Mouse (Mus musculus): Measurements from ENCODE around the gene Naa40. TPM values are rescaled to one million over a fixed set of nuclear protein-coding genes. Genes with fewer than 3 reads are reported as not detected.

The Naa40 gene
- polyA plus RNA-seq, 3 experiments from 2014 or later = 21.3 to 28.4 (median 27.4) TPM

- ATAC-seq = no peak
Observed at GRCm38 (mm10) chr19:7264766-7265331, 23.9 kb upstream of the Naa40 start.

GRCm38 (mm10) chr19:7264088-7264765 is 23.2 kb upstream of the Naa40 start:
- ATAC-seq = no peak

- no peak for ATAC-seq
Observed at GRCm38 (mm10) chr19:7262592-7262991, 21.6 kb upstream of the Naa40 start.

GRCm38 (mm10) chr19:7261964-7262363 is 21.0 kb upstream of the Naa40 start:
- no peak for ATAC-seq

- ATAC-seq = no peak
Observed at GRCm38 (mm10) chr19:7261476-7261875, 20.5 kb upstream of the Naa40 start.

- no peak for ATAC-seq
Observed at GRCm38 (mm10) chr19:7257881-7258280, 16.9 kb upstream of the Naa40 start.

- no peak for ATAC-seq
Observed at GRCm38 (mm10) chr19:7246021-7246420, 5.0 kb upstream of the Naa40 start.

- ATAC-seq = no peak
Observed at GRCm38 (mm10) chr19:7240291-7240690, 692 bp downstream of the Naa40 start.

- ATAC-seq = no peak
Observed at GRCm38 (mm10) chr19:7239574-7239973, 1.4 kb downstream of the Naa40 start.

- no peak for ATAC-seq
Observed at GRCm38 (mm10) chr19:7236742-7237141, 4.2 kb downstream of the Naa40 start.

GRCm38 (mm10) chr19:7236011-7236410 is 5.0 kb downstream of the Naa40 start:
- no peak for ATAC-seq

- no peak for ATAC-seq
Observed at GRCm38 (mm10) chr19:7235461-7235860, 5.5 kb downstream of the Naa40 start.

GRCm38 (mm10) chr19:7234537-7235221 is 6.3 kb downstream of the Naa40 start:
- ATAC-seq = peak; percentile 78

- ATAC-seq = no peak
Observed at GRCm38 (mm10) chr19:7226511-7226914, 14.5 kb downstream of the Naa40 start.

- ATAC-seq = no peak
Observed at GRCm38 (mm10) chr19:7225096-7225690, 15.8 kb downstream of the Naa40 start.

GRCm38 (mm10) chr19:7224253-7224652 is 16.7 kb downstream of the Naa40 start:
- no peak for ATAC-seq

- ATAC-seq = no peak
Observed at GRCm38 (mm10) chr19:7223488-7223887, 17.5 kb downstream of the Naa40 start.

- no peak for ATAC-seq
Observed at GRCm38 (mm10) chr19:7222196-7222595, 18.8 kb downstream of the Naa40 start.

- ATAC-seq = no peak
Observed at GRCm38 (mm10) chr19:7218753-7219152, 22.2 kb downstream of the Naa40 start.

- no peak for ATAC-seq
Observed at GRCm38 (mm10) chr19:7217926-7218267, 23.1 kb downstream of the Naa40 start.

GRCm38 (mm10) chr19:7217162-7217925 is 23.6 kb downstream of the Naa40 start, which contains the start of gene Cox8a:
Cox8a (minus strand) TSS chr19:7217616.
- peak; percentile 100 for ATAC-seq

- no peak for ATAC-seq
Observed at GRCm38 (mm10) chr19:7214484-7214883, 26.5 kb downstream of the Naa40 start.

- no peak for ATAC-seq
Observed at GRCm38 (mm10) chr19:7213010-7213409, 28.0 kb downstream of the Naa40 start.
